Mouse (Mus musculus): ENCODE measurements at regions not wholly inside any gene's neighbourhood (a gene's known extent, or its start where the extent isn't known, plus 50 kb on each side); places are given as distances from the start of the nearest gene placed in this dataset.

- no peak overlapping the region for H3K4me2 ChIP-seq
- H3K9ac ChIP-seq = no peak overlapping the region
- H3K9me3 ChIP-seq = no peaks in the 10 kb centered on the region
- no peak overlapping the region for H3K27ac ChIP-seq (replicated peaks)
- no peaks in the 10 kb centered on the region for H3K4me1 ChIP-seq (replicated peaks)
- H3K4me3 ChIP-seq = no peak overlapping the region
- no peaks in the 10 kb centered on the region for H3K36me3 ChIP-seq
- no peaks in the 10 kb centered on the region for H3K27me3 ChIP-seq
- 72% methylated on average over 7 of the region's 7 CpGs for WGBS
- ATAC-seq (ENCODE audit: low FRiP score, low read depth) = no peak
Measured at GRCm38 (mm10) chr16:51169294-51169693, 578.3 kb upstream of the Ccdc54 start.

GRCm38 (mm10) chr16:51160768-51161167, 569.8 kb upstream of the Ccdc54 start:
- Histone ChIP-seq H3K9me3 (no peaks in the 10 kb centered on the region), H3K9ac (no peak overlapping the region), H3K4me2 (no peak overlapping the region), H3K4me3 (no peak overlapping the region), H3K27me3 (no peaks in the 10 kb centered on the region), H3K4me1 (replicated peaks) (no peaks in the 10 kb centered on the region), H3K27ac (replicated peaks) (no peak overlapping the region), H3K36me3 (no peaks in the 10 kb centered on the region)
- 66% methylated on average over 5 of the region's 5 CpGs for WGBS
- ATAC-seq (ENCODE audit: low FRiP score, low read depth) = no peak

- H3K27me3 ChIP-seq = no peaks in the 10 kb centered on the region
- ATAC-seq (ENCODE audit: low FRiP score, low read depth) = no peak
- H3K9ac ChIP-seq = no peak overlapping the region
- H3K36me3 ChIP-seq = no peaks in the 10 kb centered on the region
- 91% methylated on average over 7 of the region's 7 CpGs for WGBS
- H3K4me3 ChIP-seq = no peak overlapping the region
- no peak overlapping the region for H3K27ac ChIP-seq (replicated peaks)
- no peak overlapping the region for H3K4me2 ChIP-seq
- H3K4me1 ChIP-seq (replicated peaks) = no peaks in the 10 kb centered on the region
- no peaks in the 10 kb centered on the region for H3K9me3 ChIP-seq
Measured at GRCm38 (mm10) chr16:51138575-51138974, 547.6 kb upstream of the Ccdc54 start.

GRCm38 (mm10) chr16:51119835-51120234, 528.9 kb upstream of the Ccdc54 start:
- Histone ChIP-seq H3K4me1 (replicated peaks) (peaks cover 8% of the 10 kb centered on the region; the same call in 1 of the 2 replicates), H3K4me2 (no peak overlapping the region), H3K9me3 (no peaks in the 10 kb centered on the region), H3K9ac (no peak overlapping the region), H3K4me3 (no peak overlapping the region), H3K27ac (replicated peaks) (no peak overlapping the region), H3K36me3 (no peaks in the 10 kb centered on the region), H3K27me3 (no peaks in the 10 kb centered on the region)
- 77% methylated on average over 1 of the region's 1 CpGs for WGBS
- no peak for ATAC-seq (ENCODE audit: low FRiP score, low read depth)

- H3K4me1 ChIP-seq (replicated peaks) = peaks cover 8% of the 10 kb centered on the region; the same call in 1 of the 2 replicates
- H3K4me3 ChIP-seq = no peak overlapping the region
- 30% methylated on average over 3 of the region's 3 CpGs for WGBS
- no peak overlapping the region for H3K9ac ChIP-seq
- peak overlapping the region; percentile 35; the same call in 1 of the 2 replicates for H3K4me2 ChIP-seq
- H3K27ac ChIP-seq (replicated peaks) = no peak overlapping the region
- no peaks in the 10 kb centered on the region for H3K27me3 ChIP-seq
- no peaks in the 10 kb centered on the region for H3K9me3 ChIP-seq
- ATAC-seq (ENCODE audit: low FRiP score, low read depth) = no peak
- H3K36me3 ChIP-seq = no peaks in the 10 kb centered on the region
Measured at GRCm38 (mm10) chr16:51118365-51118764, 527.4 kb upstream of the Ccdc54 start.

- H3K4me3 ChIP-seq = no peak overlapping the region
- no peak overlapping the region for H3K27ac ChIP-seq (replicated peaks)
- no peaks in the 10 kb centered on the region for H3K36me3 ChIP-seq
- H3K9ac ChIP-seq = no peak overlapping the region
- H3K27me3 ChIP-seq = no peaks in the 10 kb centered on the region
- peak overlapping the region; percentile 35 for H3K4me2 ChIP-seq
- 20% methylated on average over 5 of the region's 5 CpGs for WGBS
- H3K4me1 ChIP-seq (replicated peaks) = peaks cover 8% of the 10 kb centered on the region; the same call in 1 of the 2 replicates
- ATAC-seq (ENCODE audit: low FRiP score, low read depth) = peak; percentile 54; the same call in 1 of the 2 replicates
- no peaks in the 10 kb centered on the region for H3K9me3 ChIP-seq
Measured at GRCm38 (mm10) chr16:51117836-51118235, 526.9 kb upstream of the Ccdc54 start.

GRCm38 (mm10) chr16:51109864-51110263, 518.9 kb upstream of the Ccdc54 start:
- Histone ChIP-seq H3K27ac (replicated peaks) (no peak overlapping the region), H3K36me3 (no peaks in the 10 kb centered on the region), H3K4me2 (no peak overlapping the region), H3K4me3 (no peak overlapping the region), H3K9me3 (no peaks in the 10 kb centered on the region), H3K4me1 (replicated peaks) (no peaks in the 10 kb centered on the region), H3K9ac (no peak overlapping the region), H3K27me3 (no peaks in the 10 kb centered on the region)
- no peak for ATAC-seq (ENCODE audit: low FRiP score, low read depth)

- Histone ChIP-seq H3K36me3 (no peaks in the 10 kb centered on the region), H3K4me2 (no peak overlapping the region), H3K9me3 (no peaks in the 10 kb centered on the region), H3K27ac (replicated peaks) (no peak overlapping the region), H3K4me1 (replicated peaks) (no peaks in the 10 kb centered on the region), H3K4me3 (no peak overlapping the region), H3K27me3 (no peaks in the 10 kb centered on the region), H3K9ac (no peak overlapping the region)
- 90% methylated on average over 4 of the region's 4 CpGs for WGBS
- ATAC-seq (ENCODE audit: low FRiP score, low read depth) = no peak
Measured at GRCm38 (mm10) chr16:51107421-51107820, 516.5 kb upstream of the Ccdc54 start.

GRCm38 (mm10) chr16:51086556-51086955, 495.6 kb upstream of the Ccdc54 start:
- Histone ChIP-seq H3K27me3 (no peaks in the 10 kb centered on the region), H3K4me2 (no peak overlapping the region), H3K4me3 (no peak overlapping the region), H3K36me3 (no peaks in the 10 kb centered on the region), H3K9me3 (no peaks in the 10 kb centered on the region), H3K9ac (no peak overlapping the region), H3K27ac (replicated peaks) (no peak overlapping the region), H3K4me1 (replicated peaks) (no peaks in the 10 kb centered on the region)
- ATAC-seq (ENCODE audit: low FRiP score, low read depth) = no peak
- 77% methylated on average over 7 of the region's 7 CpGs for WGBS

GRCm38 (mm10) chr16:51080146-51080545, 489.2 kb upstream of the Ccdc54 start:
- Histone ChIP-seq H3K9ac (no peak overlapping the region), H3K4me3 (no peak overlapping the region), H3K4me2 (no peak overlapping the region), H3K27me3 (no peaks in the 10 kb centered on the region), H3K4me1 (replicated peaks) (no peaks in the 10 kb centered on the region), H3K9me3 (no peaks in the 10 kb centered on the region), H3K36me3 (no peaks in the 10 kb centered on the region), H3K27ac (replicated peaks) (no peak overlapping the region)
- 73% methylated on average over 4 of the region's 4 CpGs for WGBS
- ATAC-seq (ENCODE audit: low FRiP score, low read depth) = no peak

GRCm38 (mm10) chr16:51048650-51049049, 457.7 kb upstream of the Ccdc54 start:
- Histone ChIP-seq H3K36me3 (no peaks in the 10 kb centered on the region), H3K9me3 (no peaks in the 10 kb centered on the region), H3K27me3 (no peaks in the 10 kb centered on the region), H3K4me2 (no peak overlapping the region), H3K4me3 (no peak overlapping the region), H3K27ac (replicated peaks) (no peak overlapping the region), H3K4me1 (replicated peaks) (no peaks in the 10 kb centered on the region), H3K9ac (no peak overlapping the region)
- no peak for ATAC-seq (ENCODE audit: low FRiP score, low read depth)
- 72% methylated on average over 2 of the region's 2 CpGs for WGBS

GRCm38 (mm10) chr16:51048169-51048568, 457.2 kb upstream of the Ccdc54 start:
- H3K4me2 ChIP-seq = no peak overlapping the region
- H3K4me1 ChIP-seq (replicated peaks) = no peaks in the 10 kb centered on the region
- no peaks in the 10 kb centered on the region for H3K36me3 ChIP-seq
- no peaks in the 10 kb centered on the region for H3K27me3 ChIP-seq
- H3K27ac ChIP-seq (replicated peaks) = no peak overlapping the region
- H3K4me3 ChIP-seq = no peak overlapping the region
- no peak for ATAC-seq (ENCODE audit: low FRiP score, low read depth)
- H3K9me3 ChIP-seq = no peaks in the 10 kb centered on the region
- WGBS = 73% methylated on average over 4 of the region's 4 CpGs
- H3K9ac ChIP-seq = no peak overlapping the region

GRCm38 (mm10) chr16:51041311-51041710, 450.4 kb upstream of the Ccdc54 start:
- H3K4me3 ChIP-seq = no peak overlapping the region
- WGBS = 88% methylated on average over 4 of the region's 4 CpGs

More at GRCm38 (mm10) chr16:51041311-51041710, 450.4 kb upstream of the Ccdc54 start:
- no peak for ATAC-seq (ENCODE audit: low FRiP score, low read depth)
- no peak overlapping the region for H3K4me2 ChIP-seq
- no peaks in the 10 kb centered on the region for H3K9me3 ChIP-seq
- no peak overlapping the region for H3K9ac ChIP-seq
- no peak overlapping the region for H3K27ac ChIP-seq (replicated peaks)
- no peaks in the 10 kb centered on the region for H3K4me1 ChIP-seq (replicated peaks)
- no peaks in the 10 kb centered on the region for H3K27me3 ChIP-seq
- no peaks in the 10 kb centered on the region for H3K36me3 ChIP-seq

All from hindbrain, embryonic 15.5 days (tissue).